Mouse (Mus musculus): ENCODE data around the gene Taf5. TPM values are rescaled to one million over a fixed set of nuclear protein-coding genes. Genes with fewer than 3 reads are reported as not detected.
A peak's percentile ranks its signal among the peaks of the same experiment; 100 is the strongest.

Gene Taf5
- 4.4 and 4.9 TPM in 2 replicates for polyA plus RNA-seq (2015; fragmentation: Nextera tagmentation; extraction: Ambion mirVana)

DNA sequence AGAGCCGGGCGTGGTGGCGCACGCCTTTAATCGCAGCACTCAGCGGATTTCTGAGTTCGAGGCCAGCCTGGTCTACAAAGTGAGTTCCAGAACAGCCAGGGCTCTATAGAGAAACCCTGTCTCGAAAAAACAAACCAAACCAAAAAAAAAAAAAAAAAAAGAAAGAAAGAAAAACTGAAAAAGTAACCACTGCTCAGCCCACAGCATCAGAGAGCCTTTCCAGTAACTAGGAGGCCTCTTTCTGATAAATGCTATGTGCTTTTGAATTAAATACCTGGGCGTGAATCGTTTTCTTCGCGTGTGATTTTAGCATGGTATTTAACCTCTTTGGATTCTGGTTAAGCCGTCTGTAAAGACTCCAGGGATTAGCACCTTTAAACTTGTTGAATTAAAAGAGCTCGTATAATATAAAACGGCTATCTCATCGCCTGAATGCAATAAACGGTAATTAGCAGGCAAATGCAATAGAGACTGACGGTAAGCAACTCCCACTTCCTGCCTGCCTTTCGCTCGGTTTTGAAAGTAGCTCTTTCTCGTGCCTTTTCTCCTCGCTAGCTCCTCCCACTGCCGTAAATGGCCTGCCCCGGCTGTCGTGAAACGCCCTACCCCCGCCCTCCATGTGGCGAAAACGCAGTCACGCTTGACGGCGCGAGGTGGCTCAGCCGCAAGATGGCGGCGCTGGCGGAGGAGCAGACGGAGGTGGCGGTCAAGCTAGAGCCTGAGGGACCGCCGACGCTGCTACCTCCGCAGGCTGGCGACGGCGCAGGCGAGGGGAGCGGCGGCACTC is at the start of gene Taf5:
Gene Taf5, plus strand, starts transcription at position 651 of the 787 bp plus-strand sequence.
- H3K4me3 ChIP-seq (ENCODE audit: low read length), result peak within 1 kb of the TSS; percentile 98
- H3K4me1 ChIP-seq (ENCODE audit: control insufficient read depth, insufficient read depth, low read depth, low read length), result peaks cover 8% of the 10 kb centered on the region
- peak within 1 kb of the TSS; percentile 77 for H3K4me2 ChIP-seq (ENCODE audit: low read length)
- peak within 1 kb of the TSS; percentile 93 for H3K9ac ChIP-seq (ENCODE audit: low read depth, low read length)
- H3K36me3 ChIP-seq (ENCODE audit: control insufficient read depth, insufficient read depth, low read length), result peaks cover 3% of the 10 kb centered on the region
- WGBS, result 11% methylated on average over 49 of the region's 49 CpGs
- peak; percentile 79 for ATAC-seq
- peak within 1 kb of the TSS; percentile 92 for H3K27ac ChIP-seq (ENCODE audit: low read depth, low read length)
- no peaks in the 10 kb centered on the region for H3K9me3 ChIP-seq (ENCODE audit: control insufficient read depth, low read length)
- no peaks in the 10 kb centered on the region for H3K27me3 ChIP-seq (replicated peaks; ENCODE audit: control insufficient read depth, insufficient read depth, low read length)

GRCm38 (mm10) chr19:47017831-47018230 is 49.7 kb upstream of the Taf5 start:
- 2% methylated on average over 3 of the region's 3 CpGs for WGBS
- peak overlapping the region; percentile 69 for H3K9ac ChIP-seq (ENCODE audit: low read depth, low read length)

GRCm38 (mm10) chr19:47018330-47018729 is 49.2 kb upstream of the Taf5 start:
- H3K27me3 ChIP-seq (replicated peaks; ENCODE audit: control insufficient read depth, insufficient read depth, low read length), result peaks cover 2% of the 10 kb centered on the region

More at GRCm38 (mm10) chr19:47017831-47018230, 49.7 kb upstream of the Taf5 start:
- H3K36me3 ChIP-seq (ENCODE audit: control insufficient read depth, insufficient read depth, low read length), result peaks cover 18% of the 10 kb centered on the region
- H3K9me3 ChIP-seq (ENCODE audit: control insufficient read depth, low read length), result no peaks in the 10 kb centered on the region
- H3K27ac ChIP-seq (ENCODE audit: low read depth, low read length), result peak overlapping the region; percentile 71
- H3K4me3 ChIP-seq (ENCODE audit: low read length), result peak overlapping the region; percentile 50
- H3K27me3 ChIP-seq (replicated peaks; ENCODE audit: control insufficient read depth, insufficient read depth, low read length), result peaks cover 2% of the 10 kb centered on the region
- H3K4me1 ChIP-seq (ENCODE audit: control insufficient read depth, insufficient read depth, low read depth, low read length), result peaks cover 11% of the 10 kb centered on the region
- no peak for ATAC-seq
- H3K4me2 ChIP-seq (ENCODE audit: low read length), result peak overlapping the region; percentile 69

GRCm38 (mm10) chr19:47019326-47019725 is 48.2 kb upstream of the Taf5 start:
- 10% methylated on average over 6 of the region's 6 CpGs for WGBS
- Histone ChIP-seq H3K36me3 (ENCODE audit: control insufficient read depth, insufficient read depth, low read length) (peaks cover 29% of the 10 kb centered on the region), H3K4me3 (ENCODE audit: low read length) (peak overlapping the region; percentile 50), H3K4me2 (ENCODE audit: low read length) (peak overlapping the region; percentile 69), H3K9me3 (ENCODE audit: control insufficient read depth, low read length) (no peaks in the 10 kb centered on the region), H3K9ac (ENCODE audit: low read depth, low read length) (peak overlapping the region; percentile 58), H3K27me3 (replicated peaks; ENCODE audit: control insufficient read depth, insufficient read depth, low read length) (peaks cover 2% of the 10 kb centered on the region), H3K27ac (ENCODE audit: low read depth, low read length) (peak overlapping the region; percentile 51), H3K4me1 (ENCODE audit: control insufficient read depth, insufficient read depth, low read depth, low read length) (peaks cover 7% of the 10 kb centered on the region)
- ATAC-seq, result peak; percentile 16; the same call in 1 of the 2 replicates

More at GRCm38 (mm10) chr19:47018330-47018729, 49.2 kb upstream of the Taf5 start:
- peak overlapping the region; percentile 69 for H3K4me2 ChIP-seq (ENCODE audit: low read length)
- WGBS, result 12% methylated on average over 2 of the region's 2 CpGs
- ATAC-seq, result no peak
- peak overlapping the region; percentile 69 for H3K9ac ChIP-seq (ENCODE audit: low read depth, low read length)
- H3K9me3 ChIP-seq (ENCODE audit: control insufficient read depth, low read length), result no peaks in the 10 kb centered on the region
- H3K4me1 ChIP-seq (ENCODE audit: control insufficient read depth, insufficient read depth, low read depth, low read length), result peaks cover 9% of the 10 kb centered on the region
- H3K4me3 ChIP-seq (ENCODE audit: low read length), result peak overlapping the region; percentile 50
- H3K27ac ChIP-seq (ENCODE audit: low read depth, low read length), result peak overlapping the region; percentile 71
- peaks cover 22% of the 10 kb centered on the region for H3K36me3 ChIP-seq (ENCODE audit: control insufficient read depth, insufficient read depth, low read length)

GRCm38 (mm10) chr19:47022709-47023108 is 44.8 kb upstream of the Taf5 start:
- Histone ChIP-seq H3K9me3 (ENCODE audit: control insufficient read depth, low read length) (no peaks in the 10 kb centered on the region), H3K27ac (ENCODE audit: low read depth, low read length) (no peak overlapping the region), H3K27me3 (replicated peaks; ENCODE audit: control insufficient read depth, insufficient read depth, low read length) (no peaks in the 10 kb centered on the region), H3K4me1 (ENCODE audit: control insufficient read depth, insufficient read depth, low read depth, low read length) (peaks cover 7% of the 10 kb centered on the region), H3K4me2 (ENCODE audit: low read length) (no peak overlapping the region), H3K36me3 (ENCODE audit: control insufficient read depth, insufficient read depth, low read length) (peaks cover 45% of the 10 kb centered on the region), H3K4me3 (ENCODE audit: low read length) (no peak overlapping the region), H3K9ac (ENCODE audit: low read depth, low read length) (no peak overlapping the region)
- WGBS, result 87% methylated on average over 4 of the region's 4 CpGs
- ATAC-seq, result no peak

DNA sequence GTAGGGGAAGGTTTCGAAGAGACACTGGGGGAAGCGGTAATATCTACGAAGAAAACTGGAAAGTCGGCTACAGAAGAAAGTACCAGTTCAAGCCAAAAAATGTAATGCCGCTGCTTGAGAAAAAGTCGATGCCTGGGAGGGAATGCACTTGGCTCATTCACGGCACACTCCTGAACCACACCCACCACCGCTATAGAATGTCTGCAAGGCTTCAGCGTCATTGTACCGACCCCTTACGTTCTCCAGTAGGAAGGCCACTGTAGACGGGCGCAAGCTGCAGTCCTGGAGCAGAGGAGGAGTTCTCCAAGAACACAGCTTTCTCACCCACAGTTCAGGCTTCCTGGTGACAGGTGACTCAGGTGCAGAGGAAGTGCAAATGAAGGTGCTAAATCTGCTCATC is 44.0 kb upstream of the Taf5 start:
- 91% methylated on average over 13 of the region's 13 CpGs for WGBS
- Histone ChIP-seq H3K27me3 (replicated peaks; ENCODE audit: control insufficient read depth, insufficient read depth, low read length) (no peaks in the 10 kb centered on the region), H3K4me1 (ENCODE audit: control insufficient read depth, insufficient read depth, low read depth, low read length) (peaks cover 7% of the 10 kb centered on the region), H3K9me3 (ENCODE audit: control insufficient read depth, low read length) (no peaks in the 10 kb centered on the region), H3K9ac (ENCODE audit: low read depth, low read length) (no peak overlapping the region), H3K27ac (ENCODE audit: low read depth, low read length) (no peak overlapping the region), H3K4me2 (ENCODE audit: low read length) (no peak overlapping the region), H3K4me3 (ENCODE audit: low read length) (no peak overlapping the region), H3K36me3 (ENCODE audit: control insufficient read depth, insufficient read depth, low read length) (peaks cover 45% of the 10 kb centered on the region)
- no peak for ATAC-seq

DNA sequence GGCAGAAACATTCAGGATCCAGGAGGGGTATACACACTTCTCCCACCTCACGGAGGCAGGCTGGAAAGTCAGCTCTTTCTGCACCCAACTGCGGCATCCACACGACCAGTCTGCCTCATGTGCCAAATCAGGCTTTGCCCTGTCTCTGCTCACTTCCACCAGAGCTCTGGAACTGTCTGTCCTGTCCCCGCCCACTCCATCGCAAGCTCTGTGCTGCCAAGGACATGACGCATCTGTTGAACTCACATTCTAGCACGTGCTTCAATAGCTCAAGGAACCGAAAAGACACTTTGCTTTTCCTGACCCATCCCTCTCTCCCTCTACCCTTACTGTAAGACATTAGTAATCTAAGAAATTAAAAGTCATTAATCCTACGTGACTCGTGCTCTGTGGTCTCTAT is 42.6 kb upstream of the Taf5 start:
- no peaks in the 10 kb centered on the region for H3K9me3 ChIP-seq (ENCODE audit: control insufficient read depth, low read length)
- H3K36me3 ChIP-seq (ENCODE audit: control insufficient read depth, insufficient read depth, low read length), result peaks cover 45% of the 10 kb centered on the region
- no peak overlapping the region for H3K4me2 ChIP-seq (ENCODE audit: low read length)
- peaks cover 2% of the 10 kb centered on the region for H3K4me1 ChIP-seq (ENCODE audit: control insufficient read depth, insufficient read depth, low read depth, low read length)
- no peak overlapping the region for H3K4me3 ChIP-seq (ENCODE audit: low read length)
- no peaks in the 10 kb centered on the region for H3K27me3 ChIP-seq (replicated peaks; ENCODE audit: control insufficient read depth, insufficient read depth, low read length)
- H3K27ac ChIP-seq (ENCODE audit: low read depth, low read length), result no peak overlapping the region
- no peak overlapping the region for H3K9ac ChIP-seq (ENCODE audit: low read depth, low read length)
- no peak for ATAC-seq
- 83% methylated on average over 10 of the region's 10 CpGs for WGBS

DNA sequence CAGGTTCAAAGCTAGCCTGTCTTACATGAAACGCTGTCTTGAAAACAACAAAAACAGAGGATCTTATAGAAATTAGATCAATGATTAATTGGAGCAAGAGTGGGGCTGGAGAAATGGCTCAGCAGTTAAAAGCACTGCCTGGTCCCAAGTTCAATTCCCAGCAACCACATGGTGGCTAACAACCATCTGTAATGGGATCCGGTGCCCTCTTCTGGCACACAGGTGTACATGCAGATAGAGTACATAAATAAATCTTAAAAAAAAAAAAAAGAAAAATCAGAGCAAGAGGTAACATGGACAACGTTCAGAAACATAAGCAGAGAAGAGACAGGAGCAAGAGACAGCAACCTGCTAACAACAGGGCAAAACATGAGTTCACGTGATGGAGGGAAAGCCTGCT is 41.0 kb upstream of the Taf5 start:
- H3K36me3 ChIP-seq (ENCODE audit: control insufficient read depth, insufficient read depth, low read length), result peaks cover 38% of the 10 kb centered on the region

GRCm38 (mm10) chr19:47029796-47030195 is 37.8 kb upstream of the Taf5 start:
- Histone ChIP-seq H3K4me3 (ENCODE audit: low read length) (no peak overlapping the region), H3K9ac (ENCODE audit: low read depth, low read length) (no peak overlapping the region), H3K4me1 (ENCODE audit: control insufficient read depth, insufficient read depth, low read depth, low read length) (no peaks in the 10 kb centered on the region), H3K4me2 (ENCODE audit: low read length) (no peak overlapping the region), H3K36me3 (ENCODE audit: control insufficient read depth, insufficient read depth, low read length) (peaks cover 22% of the 10 kb centered on the region), H3K27me3 (replicated peaks; ENCODE audit: control insufficient read depth, insufficient read depth, low read length) (no peaks in the 10 kb centered on the region), H3K27ac (ENCODE audit: low read depth, low read length) (peak overlapping the region; percentile 65), H3K9me3 (ENCODE audit: control insufficient read depth, low read length) (no peaks in the 10 kb centered on the region)
- WGBS, result 44% methylated on average over 9 of the region's 9 CpGs
- no peak for ATAC-seq

More for the DNA sequence above, 41.0 kb upstream of the Taf5 start:
- no peak for ATAC-seq
- no peak overlapping the region for H3K9ac ChIP-seq (ENCODE audit: low read depth, low read length)
- WGBS, result 76% methylated on average over 4 of the region's 4 CpGs
- no peak overlapping the region for H3K27ac ChIP-seq (ENCODE audit: low read depth, low read length)
- H3K4me2 ChIP-seq (ENCODE audit: low read length), result no peak overlapping the region
- no peaks in the 10 kb centered on the region for H3K4me1 ChIP-seq (ENCODE audit: control insufficient read depth, insufficient read depth, low read depth, low read length)
- H3K9me3 ChIP-seq (ENCODE audit: control insufficient read depth, low read length), result no peaks in the 10 kb centered on the region
- H3K4me3 ChIP-seq (ENCODE audit: low read length), result no peak overlapping the region
- H3K27me3 ChIP-seq (replicated peaks; ENCODE audit: control insufficient read depth, insufficient read depth, low read length), result no peaks in the 10 kb centered on the region

Measured in hindbrain, embryonic 16.5 days (tissue).